Mouse (Mus musculus) c-Kit-positive CD71-negative TER-119-negative erythroid progenitor cells, embryonic 14.5 days (primary cell): ENCODE measurements around the gene Psrc1.

Experiments
- DNase-seq: peaks from one replicate; pipeline ENCODE4 v3.0.0-alpha.2; 2013; ENCODE audit warnings: low read depth

The Psrc1 gene

DNA sequence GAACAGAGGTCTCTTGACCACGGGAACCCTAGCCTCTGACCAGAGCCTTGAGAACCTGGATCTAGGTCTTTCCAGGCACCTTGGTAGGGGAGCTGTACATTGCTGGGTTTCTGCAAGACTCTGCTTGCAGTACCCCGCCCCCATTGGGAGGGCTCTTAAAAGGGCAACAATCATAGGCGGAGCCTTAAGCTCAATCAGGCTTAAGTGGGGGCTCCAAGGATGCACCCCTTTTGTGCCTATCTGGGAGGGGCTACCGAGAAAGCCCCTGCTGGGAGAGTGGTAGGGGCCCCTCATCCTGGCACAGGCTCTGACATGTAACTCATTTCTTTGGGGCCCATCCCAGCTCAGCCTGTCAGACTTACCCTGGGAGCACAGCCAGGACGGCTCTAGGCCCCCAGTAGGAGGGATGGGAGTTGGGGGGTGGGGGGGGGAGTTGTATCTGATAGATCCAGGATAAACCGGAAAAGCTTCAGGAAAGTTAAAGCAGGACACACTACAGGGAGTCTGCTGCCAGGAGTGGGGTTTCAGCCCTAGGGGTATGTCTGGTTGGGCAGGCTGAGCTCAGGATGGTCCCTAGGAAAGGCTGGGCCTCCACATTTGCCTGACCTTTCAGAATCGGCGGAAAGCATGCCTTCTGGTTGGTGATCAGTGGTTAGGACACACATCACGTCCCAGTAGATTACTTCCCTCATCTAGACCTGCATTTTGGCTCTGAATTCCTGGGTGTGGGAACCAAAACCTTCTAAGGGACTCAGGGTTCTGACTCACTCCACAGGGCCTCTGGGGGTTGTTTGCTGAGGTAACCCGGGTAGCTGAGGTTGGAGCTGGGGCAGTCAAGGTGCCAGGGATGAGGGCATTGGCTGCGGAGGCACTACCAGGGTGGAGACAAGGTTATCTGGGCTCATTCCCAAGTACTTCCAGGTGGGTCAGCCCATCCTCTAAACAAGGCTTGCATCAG is 40.5 kb downstream of the Psrc1 start:
- no peak for DNase-seq

DNA sequence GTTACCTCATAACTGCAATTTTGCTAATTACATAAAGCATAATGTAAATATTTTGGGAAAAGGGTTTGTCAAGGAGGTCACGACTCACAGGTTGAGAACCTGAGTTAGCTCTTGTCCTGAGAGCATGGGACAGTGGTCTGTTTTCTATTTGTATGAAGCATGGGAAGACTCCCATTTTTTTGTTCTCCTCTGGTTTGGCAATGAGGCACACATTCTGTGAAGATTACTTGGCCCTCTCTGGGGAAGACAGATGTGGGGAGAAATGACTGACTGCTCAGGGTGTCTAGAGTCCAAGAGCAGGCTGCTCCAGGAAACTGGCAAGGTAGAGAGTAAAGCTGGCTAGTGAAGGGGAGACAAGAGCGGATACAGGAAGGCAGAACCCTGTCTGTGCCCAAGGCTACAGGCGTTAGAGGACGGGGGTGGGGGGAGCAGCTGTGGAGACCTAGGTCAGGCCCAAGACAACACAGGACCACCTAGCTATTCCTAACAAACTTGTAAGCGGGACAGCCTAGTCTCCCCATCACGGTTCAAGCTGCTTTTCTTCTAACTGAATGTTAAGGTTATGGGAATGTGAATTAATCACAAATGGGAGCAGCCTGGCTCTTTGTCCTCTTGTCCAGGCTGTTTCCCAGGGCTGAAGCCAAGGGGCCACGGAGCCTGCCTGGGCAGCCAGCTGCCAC is 41.4 kb downstream of the Psrc1 start:
- DNase-seq, result no peak

DNA sequence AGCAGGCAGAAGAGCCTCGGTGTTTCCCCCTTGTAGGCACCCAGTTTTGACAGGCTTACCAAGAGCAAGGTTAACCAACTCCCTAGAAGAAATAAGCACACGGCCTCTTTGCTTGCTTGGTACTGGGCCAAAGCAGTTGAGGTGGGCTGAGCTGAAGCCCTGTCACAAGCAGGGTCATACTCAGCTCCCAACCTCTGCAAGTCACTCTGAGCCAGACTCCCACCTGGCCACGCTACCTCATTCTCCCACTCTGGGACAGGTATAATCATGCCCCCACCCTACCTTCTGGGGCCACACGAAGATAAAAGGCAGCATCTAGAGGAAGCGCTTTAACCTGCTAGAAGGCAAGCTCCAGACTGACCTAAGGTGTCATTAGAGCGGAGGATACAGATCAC is 42.0 kb downstream of the Psrc1 start:
- no peak for DNase-seq

DNA sequence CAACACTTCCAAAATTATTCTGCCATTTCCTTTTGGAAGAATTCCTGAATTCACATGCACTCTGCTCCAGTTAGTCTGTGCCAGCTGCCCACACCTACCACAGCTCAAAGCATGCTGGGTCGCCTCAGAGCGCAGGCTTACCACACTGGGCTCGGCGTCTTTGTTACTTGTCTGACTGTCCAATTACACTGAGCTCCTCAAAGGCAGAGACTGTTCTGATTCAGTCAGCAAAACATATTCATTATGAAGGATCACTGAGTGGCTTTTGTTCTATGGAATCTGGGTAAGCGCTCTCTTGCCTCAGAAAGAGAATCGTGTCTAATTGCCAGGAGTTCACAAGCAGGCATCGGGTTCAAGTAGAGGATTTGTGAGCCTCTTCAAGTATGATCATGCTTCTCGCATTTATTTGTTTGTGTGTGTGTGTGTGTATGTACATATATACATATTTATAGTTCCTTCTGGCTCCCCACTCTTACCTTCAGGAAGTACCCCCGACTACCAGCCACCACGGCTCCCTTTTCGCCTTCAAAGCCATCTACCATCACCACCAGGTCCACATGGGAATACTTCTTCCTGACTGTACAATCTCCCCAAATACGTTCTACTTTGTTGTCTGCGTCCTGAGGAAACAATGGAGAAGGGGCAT is 49.0 kb downstream of the Psrc1 start:
- DNase-seq, result no peak

DNA sequence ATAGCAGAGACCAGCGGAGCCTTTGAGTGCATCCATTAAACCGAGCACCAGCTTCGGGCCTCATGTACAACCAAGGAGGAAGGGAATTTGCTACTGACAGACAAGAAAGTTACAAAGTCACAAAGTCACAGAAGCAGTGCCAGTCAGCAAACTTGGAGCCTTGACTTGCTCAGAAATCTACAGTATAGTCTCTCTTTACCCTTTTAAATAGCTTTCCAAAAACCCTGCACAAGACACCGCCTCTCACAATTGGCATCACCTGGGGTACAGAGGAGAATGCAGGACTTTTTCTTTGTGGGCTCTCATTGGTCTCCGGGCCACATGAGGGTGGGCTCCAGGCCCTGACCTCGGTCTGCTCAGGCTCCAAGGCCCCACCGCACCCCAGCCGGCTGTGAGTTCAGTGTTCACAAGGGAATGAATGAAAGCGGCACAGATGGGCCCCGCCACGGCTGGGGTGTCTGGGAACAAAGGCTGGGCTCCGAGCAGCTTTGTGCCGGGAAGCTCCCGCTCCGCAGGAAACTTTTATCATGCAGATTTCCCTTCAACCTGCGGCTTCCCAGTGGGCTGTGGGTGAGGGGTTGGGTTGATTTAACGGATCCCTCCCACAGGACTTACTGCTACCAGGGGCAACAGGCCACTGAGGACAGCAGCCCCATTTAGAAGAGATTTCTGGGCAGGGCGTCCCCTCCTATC is 49.7 kb downstream of the Psrc1 start:
- no peak for DNase-seq

DNA sequence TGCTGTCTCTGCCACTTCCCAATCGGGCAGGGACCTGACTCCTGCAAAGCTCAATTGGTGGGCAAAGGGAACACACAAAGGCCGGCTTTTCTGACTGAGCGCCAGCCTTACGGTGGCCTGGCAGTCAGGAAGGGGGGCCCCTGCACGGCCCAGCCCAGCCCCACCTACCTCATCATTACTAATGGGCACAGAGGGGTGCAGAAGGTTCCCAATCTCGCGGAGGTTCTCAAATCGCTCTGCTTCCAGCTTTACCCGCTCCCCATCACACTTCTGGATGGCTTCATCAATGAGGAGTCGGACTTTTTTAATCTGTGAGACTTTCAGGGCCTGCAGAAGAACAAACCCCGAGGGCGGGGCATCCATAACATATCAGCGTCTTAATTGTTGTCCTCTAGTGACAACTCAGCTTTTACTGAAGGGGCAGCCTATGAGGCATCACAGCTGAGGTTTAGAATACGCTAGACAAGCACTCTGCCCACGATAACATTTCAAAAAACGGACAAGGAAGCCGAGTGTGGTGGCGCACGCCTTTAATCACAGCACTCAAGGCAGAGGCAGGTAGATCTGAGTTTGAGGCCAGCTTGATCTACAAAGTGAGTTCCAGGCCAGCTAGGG is 50.3 kb downstream of the Psrc1 start:
- DNase-seq, result no peak

DNA sequence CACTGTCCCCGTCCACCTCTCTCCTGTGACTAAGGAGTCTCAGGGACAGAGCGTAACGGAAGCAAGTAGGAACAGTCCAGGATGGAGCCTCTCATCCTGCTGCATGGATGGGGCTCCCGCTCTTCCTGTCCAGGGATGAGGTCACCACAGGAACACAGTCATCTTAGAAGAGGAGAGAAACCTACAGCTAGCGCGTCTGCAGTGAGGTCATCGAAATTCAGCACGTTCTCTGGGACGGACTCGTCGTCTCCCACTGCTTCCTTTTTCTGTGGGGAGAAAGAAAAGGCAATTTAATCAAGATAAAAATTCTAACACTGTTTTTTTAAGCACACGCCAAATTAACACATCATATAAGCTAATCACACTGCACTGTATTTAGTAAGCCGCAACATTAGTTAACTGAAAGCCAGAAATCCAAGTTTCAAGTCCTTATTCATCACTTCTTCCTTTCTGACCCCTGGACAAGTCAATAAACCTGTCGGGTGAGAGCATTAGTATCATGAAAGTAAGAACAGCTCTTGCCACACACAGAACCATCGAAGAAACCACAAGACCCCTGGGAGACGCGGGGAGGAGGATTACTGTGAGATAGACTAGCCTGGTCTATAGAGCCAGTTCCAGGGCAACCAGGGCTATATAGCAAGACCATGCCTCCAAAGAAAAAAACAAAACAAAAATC is 52.2 kb downstream of the Psrc1 start:
- DNase-seq, result no peak

DNA sequence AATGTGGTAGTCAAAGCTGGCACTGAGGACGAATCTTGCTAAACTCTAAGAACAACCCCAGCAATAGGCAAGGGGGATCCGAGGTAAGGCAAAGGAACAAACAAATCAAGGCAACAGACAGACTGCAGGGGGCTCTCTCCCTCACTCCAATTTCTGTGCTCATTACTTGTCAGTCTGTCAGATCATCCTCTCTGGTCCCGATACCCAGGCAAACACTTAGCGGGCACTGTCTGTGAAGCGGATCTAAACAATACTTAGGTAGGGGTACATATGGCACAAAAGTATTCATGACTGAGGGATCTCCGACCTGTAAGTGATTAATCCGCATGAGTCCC is 52.7 kb downstream of the Psrc1 start:
- DNase-seq, result no peak
